In the genomic region with DNA sequence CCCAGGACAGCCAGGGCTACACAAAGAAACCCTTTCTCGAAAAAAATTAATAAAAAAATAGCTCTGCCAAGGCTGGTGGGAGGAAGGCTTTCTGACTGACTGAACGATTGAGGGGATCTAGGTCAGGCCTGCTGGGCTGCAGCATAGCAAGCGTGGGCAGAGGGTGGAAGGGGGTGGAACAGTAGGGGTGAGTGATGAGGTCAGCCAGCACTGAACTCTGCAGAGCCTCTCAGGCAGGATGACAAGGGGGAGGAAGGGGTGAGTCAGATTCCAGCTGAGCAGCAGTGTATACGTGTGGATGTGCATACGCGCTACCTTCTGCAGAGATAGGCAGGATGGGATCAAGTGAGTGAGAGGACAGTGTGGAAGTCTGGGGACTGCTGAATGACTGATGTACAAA, we compare ENCODE assay signal across 15 mouse cellular contexts. TPM values are rescaled to one million over a fixed set of nuclear protein-coding genes. Genes with fewer than 3 reads are reported as not detected.
A peak's percentile ranks its signal among the peaks of the same experiment; 100 is the strongest.
DNase-seq lines count a peak whose midpoint lies in the region; ATAC-seq and TF ChIP-seq lines count a peak whose summit lies in the region.
"Had no signal": no experiment of that assay in that cellular context is flagged by ENCODE, and none has a peak within 500 bp of the region (broad histone marks: within the 10 kb centered on the region; RNA-seq: fewer than 3 reads in every experiment).

No protein-coding gene starts in this region.

- no peaks in the 10 kb centered on the region for H3K27me3 ChIP-seq in heart, embryonic 14.5 days (ENCODE audit: control insufficient read depth, insufficient read depth, low read length)
- no peaks in the 10 kb centered on the region for H3K27me3 ChIP-seq in heart, embryonic 10.5 days (ENCODE audit: insufficient read depth, poor library complexity, severe bottlenecking)
- H3K27me3 ChIP-seq in lung, postnatal 0 days (replicated peaks; ENCODE audit: insufficient read depth, low read length): no peaks in the 10 kb centered on the region
- H3K27me3 ChIP-seq in cerebellum, adult 2 months (ENCODE audit: control insufficient read depth, insufficient read depth, low read length): no peaks in the 10 kb centered on the region
- H3K27me3 ChIP-seq in limb, embryonic 10.5 days (ENCODE audit: low read depth, poor library complexity, severe bottlenecking): no peaks in the 10 kb centered on the region
- H3K27me3 ChIP-seq: embryonic facial prominence, embryonic 12.5 days; intestine, embryonic 15.5 days; neural tube, embryonic 15.5 days had no signal

- TF ChIP-seq EP300 in lung, postnatal 0 days (IDR thresholded peaks at IDR 0.05): no peak

- H3K9me3 ChIP-seq in heart, embryonic 14.5 days (ENCODE audit: control insufficient read depth, low read length): peaks cover 4% of the 10 kb centered on the region
- peaks cover 5% of the 10 kb centered on the region; the same call in 1 of the 2 replicates for H3K9me3 ChIP-seq in heart, embryonic 10.5 days
- no peaks in the 10 kb centered on the region for H3K9me3 ChIP-seq in lung, postnatal 0 days (ENCODE audit: low read length)
- H3K9me3 ChIP-seq in limb, embryonic 10.5 days (replicated peaks): 0 out of 2 replicates have a peak, but pooled peaks cover 2% of the 10 kb centered on the region
- H3K9me3 ChIP-seq: embryonic facial prominence, embryonic 12.5 days; intestine, embryonic 15.5 days; neural tube, embryonic 15.5 days had no signal

- ATAC-seq in heart, embryonic 14.5 days (ENCODE audit: insufficient number of reproducible peaks, insufficient read depth, low FRiP score, low read depth): peak; percentile 32; the same call in 1 of the 2 replicates
- peak; percentile 14; the same call in 1 of the 2 replicates for ATAC-seq in lung, postnatal 0 days
- ATAC-seq: intestine, embryonic 15.5 days had no signal

- no peak overlapping the region for H3K4me2 ChIP-seq in heart, embryonic 14.5 days (ENCODE audit: low read length)
- H3K4me2 ChIP-seq in lung, postnatal 0 days (replicated peaks; ENCODE audit: low read depth, low read length): no peak overlapping the region
- H3K4me2 ChIP-seq: embryonic facial prominence, embryonic 12.5 days; intestine, embryonic 15.5 days; neural tube, embryonic 15.5 days had no signal

- H3K4me1 ChIP-seq in heart, embryonic 14.5 days (ENCODE audit: control insufficient read depth in 2 of 2, insufficient read depth in 2 of 2, low read length in 2 of 2): peaks cover 13 to 18% of the 10 kb centered on the region in 2 experiments; a peak in 3 of 4 replicates
- peaks cover 24% of the 10 kb centered on the region for H3K4me1 ChIP-seq in heart, embryonic 10.5 days
- peaks cover 14% of the 10 kb centered on the region; the same call in 1 of the 2 replicates for H3K4me1 ChIP-seq in lung, postnatal 0 days (ENCODE audit: insufficient read depth, low read depth, low read length)
- H3K4me1 ChIP-seq in cerebellum, adult 2 months (ENCODE audit: control insufficient read depth, insufficient read depth, low read length): peaks cover 15% of the 10 kb centered on the region; the same call in 1 of the 2 replicates
- peaks cover 38% of the 10 kb centered on the region for H3K4me1 ChIP-seq in olfactory bulb, adult 2 months (ENCODE audit: control insufficient read depth, insufficient read depth, low read length)
- peaks cover 20% of the 10 kb centered on the region for H3K4me1 ChIP-seq in limb, embryonic 10.5 days

- H3K4me3 ChIP-seq in heart, embryonic 14.5 days (ENCODE audit: control insufficient read depth in 1 of 2, insufficient read depth in 1 of 2, low read depth in 1 of 2, low read length in 2 of 2): no peak overlapping the region
- no peak overlapping the region for H3K4me3 ChIP-seq in heart, embryonic 10.5 days
- no peak overlapping the region for H3K4me3 ChIP-seq in lung, postnatal 0 days (ENCODE audit: low read depth, low read length)
- peak overlapping the region; percentile 62 for H3K4me3 ChIP-seq in cerebellum, adult 2 months (replicated peaks; ENCODE audit: insufficient read depth, low read depth, low read length)
- H3K4me3 ChIP-seq in olfactory bulb, adult 2 months (ENCODE audit: insufficient read depth, low read depth, low read length): no peak overlapping the region
- H3K4me3 ChIP-seq in limb, embryonic 10.5 days: no peak overlapping the region
- H3K4me3 ChIP-seq: embryonic facial prominence, embryonic 12.5 days; intestine, embryonic 15.5 days; neural tube, embryonic 15.5 days had no signal

- H3K27ac ChIP-seq in heart, embryonic 14.5 days (replicated peaks in 1 of 2; ENCODE audit: control insufficient read depth in 1 of 2, insufficient read depth in 1 of 2, low read depth in 2 of 2, low read length in 2 of 2): peak overlapping the region in 1 of 2 experiments; percentile 55; a peak in 3 of 4 replicates
- no peak overlapping the region for H3K27ac ChIP-seq in heart, embryonic 10.5 days
- no peak overlapping the region for H3K27ac ChIP-seq in lung, postnatal 0 days (ENCODE audit: low read length)
- peak overlapping the region; percentile 89; the same call in 1 of the 2 replicates for H3K27ac ChIP-seq in cerebellum, adult 2 months (ENCODE audit: insufficient read depth, low read length)
- H3K27ac ChIP-seq in olfactory bulb, adult 2 months (ENCODE audit: insufficient read depth, low read depth, low read length): peak overlapping the region; percentile 66
- H3K27ac ChIP-seq in limb, embryonic 10.5 days: no peak overlapping the region
- H3K27ac ChIP-seq: embryonic facial prominence, embryonic 12.5 days; intestine, embryonic 15.5 days; neural tube, embryonic 15.5 days had no signal

- H3K36me3 ChIP-seq in heart, embryonic 14.5 days (ENCODE audit: control insufficient read depth, insufficient read depth, low read length): peaks cover 35% of the 10 kb centered on the region
- peaks cover 32% of the 10 kb centered on the region for H3K36me3 ChIP-seq in heart, embryonic 10.5 days
- peaks cover 18% of the 10 kb centered on the region; the same call in 1 of the 2 replicates for H3K36me3 ChIP-seq in lung, postnatal 0 days (ENCODE audit: insufficient read depth, low read length)
- peaks cover 27% of the 10 kb centered on the region for H3K36me3 ChIP-seq in limb, embryonic 10.5 days

- TF ChIP-seq POLR2A in cerebellum, adult 2 months (IDR thresholded peaks at IDR 0.05; ENCODE audit: borderline replicate concordance, insufficient read depth, low read length): peak; percentile 39; the same call in 1 of the 2 replicates
- TF ChIP-seq POLR2A in olfactory bulb, adult 2 months (IDR thresholded peaks at IDR 0.05; ENCODE audit: insufficient read depth, low read depth, low read length): no peak

- H3K9ac ChIP-seq in heart, embryonic 14.5 days (ENCODE audit: low read length): no peak overlapping the region; the same call in 1 of the 2 replicates
- H3K9ac ChIP-seq in lung, postnatal 0 days (replicated peaks; ENCODE audit: low read depth): no peak overlapping the region
- H3K9ac ChIP-seq: embryonic facial prominence, embryonic 12.5 days; intestine, embryonic 15.5 days; neural tube, embryonic 15.5 days had no signal

- no peak for DNase-seq in heart, embryonic 10.5 days (ENCODE audit: low spot score)
- peak; percentile 28 for DNase-seq in lung, postnatal 0 days (ENCODE audit: low spot score)
- DNase-seq in lung, postnatal 14 days: no peak
- DNase-seq in cerebellum, adult 2 months: peak; percentile 76 to 89
- DNase-seq in limb, embryonic 10.5 days (ENCODE audit: low spot score): no peak
- no peak for DNase-seq in adrenal gland, postnatal 36 days
- DNase-seq: adrenal gland, adult 2 months; left cerebral cortex, postnatal 4 days; spleen, adult 18-20 months; thymus, postnatal 36 days had no signal

- TF ChIP-seq CTCF in lung, postnatal 0 days (IDR thresholded peaks at IDR 0.05): no peak
- TF ChIP-seq CTCF in cerebellum, adult 2 months (IDR thresholded peaks at IDR 0.05; ENCODE audit: borderline replicate concordance, insufficient read depth, low read depth, low read length): no peak
- TF ChIP-seq CTCF in olfactory bulb, adult 2 months (IDR thresholded peaks at IDR 0.05; ENCODE audit: insufficient read depth, low read depth, low read length): no peak

- 24% methylated on average over 6 of the region's 6 CpGs for WGBS in heart, embryonic 14.5 days
- WGBS in heart, embryonic 10.5 days: 57% methylated on average over 6 of the region's 6 CpGs
- WGBS in lung, postnatal 0 days: 48% methylated on average over 6 of the region's 6 CpGs
- WGBS in cerebellum, adult 2 months: 5% methylated on average over 6 of the region's 6 CpGs
- 9% methylated on average over 6 of the region's 6 CpGs for WGBS in olfactory bulb, adult 2 months
- 76% methylated on average over 6 of the region's 6 CpGs for WGBS in limb, embryonic 10.5 days

RNA-seq across cellular contexts. Expression of gene Hmgcl, which starts 3.7 kb away (rescaled TPM):
- 91.6 and 96.7 TPM in 2 replicates for polyA plus RNA-seq in heart, embryonic 14.5 days (2014; fragmentation: Nextera tagmentation; extraction: Ambion mirVana)
- 67.5 and 77.1 TPM in 2 replicates for polyA plus RNA-seq in heart, embryonic 10.5 days (2016; fragmentation: Nextera tagmentation; extraction: Ambion mirVana)
- 63.6 and 67.7 TPM in 2 replicates for polyA plus RNA-seq in lung, postnatal 0 days (2015; fragmentation: Nextera tagmentation; extraction: Ambion mirVana)
- polyA plus RNA-seq in cerebellum, adult 2 months (2012; rRNA removed): 86.9 and 98.7 TPM in 2 replicates
- not detected in 2 replicates for polyA plus RNA-seq in olfactory bulb, adult 2 months (2012; ENCODE audit: insufficient read depth, insufficient read length, low replicate concordance, missing spikeins)
- 68.4 and 78.9 TPM in 2 replicates for polyA plus RNA-seq in limb, embryonic 10.5 days (2016; fragmentation: Nextera tagmentation; extraction: Ambion mirVana)
- 10 to 100 TPM; 56.1 to 62.6 TPM for total RNA-seq in adrenal gland, postnatal 36 days (2021)

RNA-seq across cellular contexts. Expression of gene Gale, which starts 13.6 kb away (rescaled TPM):
- polyA plus RNA-seq in heart, embryonic 14.5 days (2014; fragmentation: Nextera tagmentation; extraction: Ambion mirVana): 16.8 and 19.0 TPM in 2 replicates
- 46.0 and 48.0 TPM in 2 replicates for polyA plus RNA-seq in heart, embryonic 10.5 days (2016; fragmentation: Nextera tagmentation; extraction: Ambion mirVana)
- 37.0 and 40.5 TPM in 2 replicates for polyA plus RNA-seq in lung, postnatal 0 days (2015; fragmentation: Nextera tagmentation; extraction: Ambion mirVana)
- polyA plus RNA-seq in cerebellum, adult 2 months (2012; rRNA removed): 39.6 and 42.9 TPM in 2 replicates
- polyA plus RNA-seq in olfactory bulb, adult 2 months (2012; ENCODE audit: insufficient read depth, insufficient read length, low replicate concordance, missing spikeins): not detected in 2 replicates
- 38.7 and 39.2 TPM in 2 replicates for polyA plus RNA-seq in limb, embryonic 10.5 days (2016; fragmentation: Nextera tagmentation; extraction: Ambion mirVana)
- total RNA-seq in adrenal gland, postnatal 36 days (2021): 10 to 100 TPM; 13.5 to 24.0 TPM

RNA-seq across cellular contexts. Expression of gene Lypla2, which starts 22.5 kb away (rescaled TPM):
- polyA plus RNA-seq in heart, embryonic 14.5 days (2014; fragmentation: Nextera tagmentation; extraction: Ambion mirVana): 65.5 and 67.7 TPM in 2 replicates
- polyA plus RNA-seq in heart, embryonic 10.5 days (2016; fragmentation: Nextera tagmentation; extraction: Ambion mirVana): 105 and 134 TPM in 2 replicates
- 103 and 115 TPM in 2 replicates for polyA plus RNA-seq in lung, postnatal 0 days (2015; fragmentation: Nextera tagmentation; extraction: Ambion mirVana)
- 123 and 127 TPM in 2 replicates for polyA plus RNA-seq in cerebellum, adult 2 months (2012; rRNA removed)
- not detected in 2 replicates for polyA plus RNA-seq in olfactory bulb, adult 2 months (2012; ENCODE audit: insufficient read depth, insufficient read length, low replicate concordance, missing spikeins)
- 199 and 214 TPM in 2 replicates for polyA plus RNA-seq in limb, embryonic 10.5 days (2016; fragmentation: Nextera tagmentation; extraction: Ambion mirVana)
- 10 to 100 TPM; 68.0 to 77.0 TPM for total RNA-seq in adrenal gland, postnatal 36 days (2021)

RNA-seq across cellular contexts. Expression of gene Fuca1, which starts 29.4 kb away (rescaled TPM):
- 50.1 and 63.0 TPM in 2 replicates for polyA plus RNA-seq in heart, embryonic 14.5 days (2014; fragmentation: Nextera tagmentation; extraction: Ambion mirVana)
- 44.2 and 51.2 TPM in 2 replicates for polyA plus RNA-seq in heart, embryonic 10.5 days (2016; fragmentation: Nextera tagmentation; extraction: Ambion mirVana)
- polyA plus RNA-seq in lung, postnatal 0 days (2015; fragmentation: Nextera tagmentation; extraction: Ambion mirVana): 107 and 131 TPM in 2 replicates
- 46.5 and 47.9 TPM in 2 replicates for polyA plus RNA-seq in cerebellum, adult 2 months (2012; rRNA removed)
- polyA plus RNA-seq in olfactory bulb, adult 2 months (2012; ENCODE audit: insufficient read depth, insufficient read length, low replicate concordance, missing spikeins): not detected in 2 replicates
- 42.5 and 52.3 TPM in 2 replicates for polyA plus RNA-seq in limb, embryonic 10.5 days (2016; fragmentation: Nextera tagmentation; extraction: Ambion mirVana)
- total RNA-seq in adrenal gland, postnatal 36 days (2021): 10 to 100 TPM; 84.1 to 87.4 TPM

RNA-seq across cellular contexts. Expression of gene Pithd1, which starts 37.2 kb away (rescaled TPM):
- 39.4 and 40.2 TPM in 2 replicates for polyA plus RNA-seq in heart, embryonic 14.5 days (2014; fragmentation: Nextera tagmentation; extraction: Ambion mirVana)
- 50.8 and 67.8 TPM in 2 replicates for polyA plus RNA-seq in heart, embryonic 10.5 days (2016; fragmentation: Nextera tagmentation; extraction: Ambion mirVana)
- 35.3 and 39.6 TPM in 2 replicates for polyA plus RNA-seq in lung, postnatal 0 days (2015; fragmentation: Nextera tagmentation; extraction: Ambion mirVana)
- polyA plus RNA-seq in cerebellum, adult 2 months (2012; rRNA removed): 127 and 130 TPM in 2 replicates
- 351 TPM in 1 of 2 replicates, not detected in the other for polyA plus RNA-seq in olfactory bulb, adult 2 months (2012; ENCODE audit: insufficient read depth, insufficient read length, low replicate concordance, missing spikeins)
- 73.2 and 73.6 TPM in 2 replicates for polyA plus RNA-seq in limb, embryonic 10.5 days (2016; fragmentation: Nextera tagmentation; extraction: Ambion mirVana)
- 10 to 100 TPM; 28.9 to 34.2 TPM for total RNA-seq in adrenal gland, postnatal 36 days (2021)

Comparison
In these comparisons a context has a peak if more than half of its experiments do, and no peak if none do; other contexts are left out.
1. DNase-seq: peak in lung, postnatal 0 days (single experiment) and cerebellum, adult 2 months (2 of 2); none in heart, embryonic 10.5 days (single experiment), lung, postnatal 14 days (single experiment), limb, embryonic 10.5 days (single experiment) and adrenal gland, postnatal 36 days (0 of 2).
2. H3K27ac ChIP-seq: peak in cerebellum, adult 2 months (single experiment) and olfactory bulb, adult 2 months (single experiment); none in heart, embryonic 10.5 days (single experiment), lung, postnatal 0 days (single experiment) and limb, embryonic 10.5 days (single experiment).
3. RNA of gene Hmgcl, which starts 3.7 kb away (polyA plus RNA-seq): 91.6 to 96.7 TPM in heart, embryonic 14.5 days, 86.9 to 98.7 TPM in cerebellum, adult 2 months, 68.4 to 78.9 TPM in limb, embryonic 10.5 days, 63.6 to 67.7 TPM in lung, postnatal 0 days and 67.5 to 77.1 TPM in heart, embryonic 10.5 days; not detected in olfactory bulb, adult 2 months; every median in the first group is over 10 times any median in the second.
4. RNA of gene Gale, which starts 13.6 kb away (polyA plus RNA-seq): 46.0 to 48.0 TPM in heart, embryonic 10.5 days, 39.6 to 42.9 TPM in cerebellum, adult 2 months, 37.0 to 40.5 TPM in lung, postnatal 0 days, 38.7 to 39.2 TPM in limb, embryonic 10.5 days and 16.8 to 19.0 TPM in heart, embryonic 14.5 days; not detected in olfactory bulb, adult 2 months; every median in the first group is over 10 times any median in the second.